Mouse (Mus musculus) heart, embryonic 14.5 days (tissue): ENCODE measurements around the gene Tbc1d2b. TPM values are rescaled to one million over a fixed set of nuclear protein-coding genes. Genes with fewer than 3 reads are reported as not detected.
A peak's percentile ranks its signal among the peaks of the same experiment; 100 is the strongest.

Experiments used
- ATAC-seq: fragments of 200-750 bp; cut with Nextera tagmentation; 2 replicates; pipeline ENCODE4 v1.8.0; 2017; ENCODE audit warnings: low read depth, moderate TSS enrichment; ENCODE audit not compliant: insufficient number of reproducible peaks, insufficient read depth, low FRiP score
- H3K27ac ChIP-seq, 2 experiments: fragments of 200-500 bp in 1 of 2; fragments of 300-500 bp in 1 of 2; sonication (generic) in 1 of 2; replicated peaks in 1 of 2; 2 replicates each; pipeline ENCODE4 v1.5.1; 2012 to 2014; ENCODE audit warnings: low read depth in 2 of 2, low read length in 2 of 2, control low read depth in 1 of 2, mild to moderate bottlenecking in 1 of 2, mixed read lengths in 1 of 2; ENCODE audit not compliant: control insufficient read depth in 1 of 2, insufficient read depth in 1 of 2
- H3K27me3 ChIP-seq: fragments of 300-500 bp; sonication (generic); 2 replicates; pipeline ENCODE4 v1.6.1; 2014; ENCODE audit warnings: mild to moderate bottlenecking, low read length, control low read depth; ENCODE audit not compliant: control insufficient read depth, insufficient read depth
- H3K36me3 ChIP-seq: fragments of 300-500 bp; sonication (generic); 2 replicates; pipeline ENCODE4 v1.6.1; 2014; ENCODE audit warnings: mild to moderate bottlenecking, control low read depth, low read length, mixed read lengths; ENCODE audit not compliant: control insufficient read depth, insufficient read depth
- H3K4me1 ChIP-seq, 2 experiments: fragments of 200-500 bp in 1 of 2; fragments of 300-500 bp in 1 of 2; sonication (generic) in 1 of 2; 2 replicates each; pipeline ENCODE4 v1.6.1; 2012 to 2014; ENCODE audit warnings: low read length in 2 of 2, control low read depth in 1 of 2, mixed read lengths in 1 of 2; ENCODE audit not compliant: control insufficient read depth in 2 of 2, insufficient read depth in 2 of 2
- H3K4me2 ChIP-seq: fragments of 300-500 bp; sonication (generic); 2 replicates; pipeline ENCODE4 v1.6.1; 2014; ENCODE audit warnings: mild to moderate bottlenecking, low read length
- H3K4me3 ChIP-seq, 2 experiments: fragments of 200-500 bp in 1 of 2; fragments of 300-500 bp in 1 of 2; sonication (generic) in 1 of 2; 2 replicates each; pipeline ENCODE4 v1.5.1; 2012 to 2014; ENCODE audit warnings: low read length in 2 of 2, mild to moderate bottlenecking in 2 of 2, control low read depth in 1 of 2, low read depth in 1 of 2, moderate library complexity in 1 of 2; ENCODE audit not compliant: control insufficient read depth in 1 of 2, insufficient read depth in 1 of 2
- H3K9ac ChIP-seq: fragments of 300-500 bp; sonication (generic); 2 replicates; pipeline ENCODE4 v1.6.1; 2014; ENCODE audit warnings: mild to moderate bottlenecking, low read length
- H3K9me3 ChIP-seq: fragments of 300-500 bp; sonication (generic); 2 replicates; pipeline ENCODE4 v1.6.1; 2016; ENCODE audit warnings: low read length, control low read depth; ENCODE audit not compliant: control insufficient read depth
- WGBS: fragments of 180-500 bp; shearing (Covaris S2); extraction: QIAGEN DNeasy Blood & Tissue Kit; methylation state at CpG from one replicate; pipeline ENCODE4 v1.1.7; 2014; 5-methylcytosine and 5-hydroxymethylcytosine counted together
- polyA plus RNA-seq: library from polyadenylated mRNA; unstranded; fragments of >200 nt; fragmentation: Nextera tagmentation; extraction: Ambion mirVana; gene quantifications from 2 replicates; pipeline ENCODE4 v1.2.1, GENCODE M21; 2014

Gene Tbc1d2b
- polyA plus RNA-seq, 1 experiment from 2014 or later, result 7.1 TPM

- Histone ChIP-seq H3K4me3 (no peak overlapping the region), H3K27ac (no peak overlapping the region), H3K4me2 (no peak overlapping the region), H3K9me3 (no peaks in the 10 kb centered on the region), H3K27me3 (no peaks in the 10 kb centered on the region), H3K9ac (no peak overlapping the region), H3K36me3 (no peaks in the 10 kb centered on the region), H3K4me1 (peaks cover 25 to 29% of the 10 kb centered on the region in 2 experiments)
- WGBS, result 54% methylated on average over 7 of the region's 7 CpGs
- no peak for ATAC-seq
Observed at GRCm38 (mm10) chr9:90257220-90257619, 13.4 kb downstream of the Tbc1d2b start.

GRCm38 (mm10) chr9:90255844-90256405 is 14.7 kb downstream of the Tbc1d2b start:
- 0 out of 4 replicates have a peak overlapping the region, but pooled peaks of 1 of the 2 experiments have one; percentile 15 for H3K27ac ChIP-seq

GRCm38 (mm10) chr9:90253181-90253580 is 17.4 kb downstream of the Tbc1d2b start:
- ATAC-seq, result no peak
- H3K27ac ChIP-seq, result no peak overlapping the region
- H3K27me3 ChIP-seq, result no peaks in the 10 kb centered on the region
- no peaks in the 10 kb centered on the region for H3K36me3 ChIP-seq
- no peak overlapping the region for H3K9ac ChIP-seq
- no peak overlapping the region for H3K4me3 ChIP-seq
- H3K4me2 ChIP-seq, result no peak overlapping the region
- 93% methylated on average over 2 of the region's 2 CpGs for WGBS
- peaks cover 16 to 21% of the 10 kb centered on the region in 2 experiments for H3K4me1 ChIP-seq
- H3K9me3 ChIP-seq, result no peaks in the 10 kb centered on the region

More at GRCm38 (mm10) chr9:90255844-90256405, 14.7 kb downstream of the Tbc1d2b start:
- WGBS, result 49% methylated on average over 6 of the region's 6 CpGs
- Histone ChIP-seq H3K4me1 (peaks cover 22 to 25% of the 10 kb centered on the region in 2 experiments), H3K4me3 (no peak overlapping the region), H3K4me2 (no peak overlapping the region), H3K36me3 (no peaks in the 10 kb centered on the region), H3K9ac (no peak overlapping the region), H3K9me3 (no peaks in the 10 kb centered on the region), H3K27me3 (no peaks in the 10 kb centered on the region)
- ATAC-seq, result no peak

DNA sequence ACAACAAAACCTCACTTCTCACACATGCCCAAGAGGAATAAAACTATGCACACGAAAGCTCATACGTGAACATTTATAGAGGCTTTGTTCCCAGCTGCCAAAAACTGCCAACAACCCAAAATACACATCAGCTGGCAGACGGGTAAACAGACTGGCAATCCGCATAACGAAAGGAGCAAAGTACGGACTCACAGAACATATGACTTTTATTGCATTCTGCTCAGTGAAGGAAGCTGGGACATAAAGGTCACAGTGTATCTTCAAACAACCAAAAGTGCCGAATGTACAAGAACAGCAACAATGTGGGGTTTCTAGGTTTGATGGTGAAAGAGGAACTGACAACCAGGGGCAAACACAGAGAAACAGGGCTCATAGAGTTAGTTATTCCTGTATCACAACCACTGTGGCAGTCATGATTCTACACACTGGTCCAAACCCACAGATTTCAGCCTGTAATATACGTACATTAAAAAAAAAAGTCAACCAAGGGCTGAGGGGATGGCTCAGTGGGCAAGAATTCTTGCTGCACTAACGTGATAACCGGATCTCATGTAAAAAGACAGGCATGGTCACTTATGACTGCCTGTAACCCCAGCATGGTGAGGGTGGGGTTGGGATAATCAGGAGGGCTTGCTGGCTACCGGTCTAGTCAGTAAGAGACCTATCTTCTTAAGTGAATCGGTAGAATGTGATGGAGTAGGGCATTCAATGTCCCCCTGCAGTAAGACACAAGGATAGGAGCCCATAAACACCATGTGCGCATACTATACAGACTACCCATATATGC is 19.4 kb downstream of the Tbc1d2b start:
- no peak overlapping the region for H3K27ac ChIP-seq
- 82% methylated on average over 13 of the region's 13 CpGs for WGBS

GRCm38 (mm10) chr9:90250141-90250775 is 20.3 kb downstream of the Tbc1d2b start:
- 26% methylated on average over 5 of the region's 5 CpGs for WGBS
- ATAC-seq, result no peak
- Histone ChIP-seq H3K4me3 (no peak overlapping the region), H3K9me3 (no peaks in the 10 kb centered on the region), H3K36me3 (peaks cover 4% of the 10 kb centered on the region; the same call in 1 of the 2 replicates), H3K9ac (no peak overlapping the region), H3K27me3 (no peaks in the 10 kb centered on the region), H3K27ac (peak overlapping the region in 1 of 2 experiments; percentile 38; a peak in 1 of 4 replicates), H3K4me2 (no peak overlapping the region), H3K4me1 (peaks cover 18 to 27% of the 10 kb centered on the region in 2 experiments)

More for the DNA sequence above, 19.4 kb downstream of the Tbc1d2b start:
- no peaks in the 10 kb centered on the region for H3K9me3 ChIP-seq
- H3K36me3 ChIP-seq, result peaks cover 4% of the 10 kb centered on the region; the same call in 1 of the 2 replicates
- H3K27me3 ChIP-seq, result no peaks in the 10 kb centered on the region
- H3K9ac ChIP-seq, result no peak overlapping the region
- H3K4me1 ChIP-seq, result peaks cover 20 to 27% of the 10 kb centered on the region in 2 experiments
- no peak overlapping the region for H3K4me2 ChIP-seq
- H3K4me3 ChIP-seq, result no peak overlapping the region
- ATAC-seq, result no peak

- H3K9ac ChIP-seq, result no peak overlapping the region
- H3K36me3 ChIP-seq, result peaks cover 4% of the 10 kb centered on the region; the same call in 1 of the 2 replicates
- no peak overlapping the region for H3K4me3 ChIP-seq
- H3K4me2 ChIP-seq, result no peak overlapping the region
- no peak for ATAC-seq
- peaks cover 18 to 27% of the 10 kb centered on the region in 2 experiments for H3K4me1 ChIP-seq
- 87% methylated on average over 2 of the region's 2 CpGs for WGBS
- H3K27me3 ChIP-seq, result no peaks in the 10 kb centered on the region
- H3K9me3 ChIP-seq, result no peaks in the 10 kb centered on the region
- H3K27ac ChIP-seq, result no peak overlapping the region
Observed at GRCm38 (mm10) chr9:90249036-90249435, 21.6 kb downstream of the Tbc1d2b start.

GRCm38 (mm10) chr9:90248326-90248725 is 22.3 kb downstream of the Tbc1d2b start:
- H3K27me3 ChIP-seq, result no peaks in the 10 kb centered on the region
- no peak overlapping the region for H3K9ac ChIP-seq
- 58% methylated on average over 7 of the region's 7 CpGs for WGBS
- no peak for ATAC-seq
- H3K27ac ChIP-seq, result peak overlapping the region in 1 of 2 experiments; percentile 28; a peak in 1 of 4 replicates
- peaks cover 4% of the 10 kb centered on the region; the same call in 1 of the 2 replicates for H3K36me3 ChIP-seq
- no peaks in the 10 kb centered on the region for H3K9me3 ChIP-seq
- peaks cover 18 to 27% of the 10 kb centered on the region in 2 experiments for H3K4me1 ChIP-seq
- H3K4me2 ChIP-seq, result no peak overlapping the region; the same call in 1 of the 2 replicates
- no peak overlapping the region for H3K4me3 ChIP-seq
